Mouse (Mus musculus): ENCODE results near the gene Gdpd3. TPM values are rescaled to one million over a fixed set of nuclear protein-coding genes. Genes with fewer than 3 reads are reported as not detected.

Gene Gdpd3
- total and polyA plus RNA-seq, 3 experiments = 1.3 to 1.6 (median 1.5) TPM

DNA sequence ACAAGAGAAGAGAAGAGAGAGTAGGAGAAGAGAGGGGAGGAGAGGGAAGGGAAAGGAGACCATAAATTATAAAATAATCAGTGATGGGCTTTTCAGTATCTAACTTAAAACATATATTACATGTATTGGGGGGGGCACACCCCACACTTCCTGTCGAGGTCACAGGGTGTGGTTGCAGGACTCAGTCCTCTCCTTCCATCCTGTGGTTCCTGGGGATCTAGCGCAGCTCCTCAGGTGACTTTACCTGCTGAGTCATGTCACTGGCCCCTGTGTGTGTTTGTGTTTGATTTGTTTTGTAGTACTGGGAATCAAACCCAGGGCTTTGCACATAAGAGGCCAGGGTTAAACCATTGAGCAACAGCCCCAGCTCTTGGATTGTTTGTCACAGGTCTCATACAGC lies 8.3 kb downstream of the Gdpd3 start:
- H3K4me3 ChIP-seq (replicated peaks in 1 of 3; ENCODE audit: low read depth in 2 of 3, low read length in 2 of 3, poor library complexity in 1 of 3) = no peak overlapping the region
- H3K27me3 ChIP-seq (replicated peaks) = no peaks in the 10 kb centered on the region
- 0 out of 2 replicates have a peak, but pooled peaks cover 2% of the 10 kb centered on the region for H3K79me2 ChIP-seq (replicated peaks; ENCODE audit: control insufficient read depth, extremely low read depth, insufficient read depth, poor library complexity, severe bottlenecking)
- H3K27ac ChIP-seq (ENCODE audit: insufficient read depth, low read depth) = no peak overlapping the region
- DNase-seq (ENCODE audit: extremely low read depth) = no peak
- dilution Hi-C loops (cut with MboI; ENCODE audit: extremely low pct_ligation_motif_present, extremely low pct_unique_long_range_greater_than_20kb, low sequenced_read_pairs) = no loop called here
- no peak for TF ChIP-seq CHD2 (IDR thresholded peaks at IDR 0.05; ENCODE audit: low read length)
- TF ChIP-seq ZC3H11A (IDR thresholded peaks at IDR 0.05; ENCODE audit: low read depth, low read length) = no peak
- TF ChIP-seq JUND (conservative IDR thresholded peaks at IDR 0.05; ENCODE audit: low read depth, low read length) = no peak
- no peak for TF ChIP-seq KAT2A (IDR thresholded peaks at IDR 0.05; ENCODE audit: insufficient replicate concordance, low read length)
- no peak for TF ChIP-seq MAFK (IDR thresholded peaks at IDR 0.05; ENCODE audit: insufficient replicate concordance, low read length)
- TF ChIP-seq IRF4 (IDR thresholded peaks at IDR 0.05; ENCODE audit: low read depth, low read length) = no peak
- TF ChIP-seq SMC3 (IDR thresholded peaks at IDR 0.05; ENCODE audit: low read depth, low read length) = no peak
- TF ChIP-seq CTCF (conservative IDR thresholded peaks at IDR 0.05 in 1 of 2, IDR thresholded peaks at IDR 0.05 in 1 of 2; ENCODE audit: low read depth in 2 of 2, low read length in 2 of 2) = no peak
- no peak for TF ChIP-seq BHLHE40 (IDR thresholded peaks at IDR 0.05; ENCODE audit: low read depth, low read length)
- no peak for TF ChIP-seq POLR2AphosphoS2 (IDR thresholded peaks at IDR 0.05; ENCODE audit: low read depth, low read length)
- TF ChIP-seq HCFC1 (IDR thresholded peaks at IDR 0.05; ENCODE audit: low read depth, low read length) = no peak
- no peak for TF ChIP-seq RCOR1 (conservative IDR thresholded peaks at IDR 0.05; ENCODE audit: low read depth, low read length)
- TF ChIP-seq UBTF (IDR thresholded peaks at IDR 0.05; ENCODE audit: low read depth, low read length) = no peak
- no peak for TF ChIP-seq MYC (IDR thresholded peaks at IDR 0.05; ENCODE audit: low read depth, low read length)
- no peak for TF ChIP-seq CHD1 (IDR thresholded peaks at IDR 0.05; ENCODE audit: low read depth, low read length)
- TF ChIP-seq NRF1 (IDR thresholded peaks at IDR 0.05; ENCODE audit: low read depth, low read length) = no peak
- TF ChIP-seq PAX5 (IDR thresholded peaks at IDR 0.05; ENCODE audit: low read length) = no peak
- no peak for TF ChIP-seq E2F4 (IDR thresholded peaks at IDR 0.05; ENCODE audit: insufficient replicate concordance, low read depth, low read length)
- TF ChIP-seq TBP (conservative IDR thresholded peaks at IDR 0.05; ENCODE audit: low read depth, low read length) = no peak
- in situ Hi-C loops (cut with MboI; ENCODE audit: low pct_ligation_motif_present, low pct_unique_long_range_greater_than_20kb, low sequenced_read_pairs) = no loop called here
- H3K4me2 ChIP-seq (ENCODE audit: insufficient read depth, low read depth, poor library complexity, severe bottlenecking) = no peak overlapping the region
- H3K36me3 ChIP-seq (replicated peaks in 1 of 2; ENCODE audit: control insufficient read depth in 1 of 2, insufficient read depth in 1 of 2, low read length in 1 of 2) = peaks cover 21 to 52% of the 10 kb centered on the region in 2 experiments
- H3K4me1 ChIP-seq (ENCODE audit: control insufficient read depth in 1 of 2, insufficient read depth in 2 of 2) = peaks cover 12 to 52% of the 10 kb centered on the region in 2 experiments; a peak in 3 of 4 replicates
- no peaks in the 10 kb centered on the region for H3K9me3 ChIP-seq (replicated peaks; ENCODE audit: low read length)
- no peak overlapping the region for H3K9ac ChIP-seq (ENCODE audit: insufficient read depth, low read depth)

DNA sequence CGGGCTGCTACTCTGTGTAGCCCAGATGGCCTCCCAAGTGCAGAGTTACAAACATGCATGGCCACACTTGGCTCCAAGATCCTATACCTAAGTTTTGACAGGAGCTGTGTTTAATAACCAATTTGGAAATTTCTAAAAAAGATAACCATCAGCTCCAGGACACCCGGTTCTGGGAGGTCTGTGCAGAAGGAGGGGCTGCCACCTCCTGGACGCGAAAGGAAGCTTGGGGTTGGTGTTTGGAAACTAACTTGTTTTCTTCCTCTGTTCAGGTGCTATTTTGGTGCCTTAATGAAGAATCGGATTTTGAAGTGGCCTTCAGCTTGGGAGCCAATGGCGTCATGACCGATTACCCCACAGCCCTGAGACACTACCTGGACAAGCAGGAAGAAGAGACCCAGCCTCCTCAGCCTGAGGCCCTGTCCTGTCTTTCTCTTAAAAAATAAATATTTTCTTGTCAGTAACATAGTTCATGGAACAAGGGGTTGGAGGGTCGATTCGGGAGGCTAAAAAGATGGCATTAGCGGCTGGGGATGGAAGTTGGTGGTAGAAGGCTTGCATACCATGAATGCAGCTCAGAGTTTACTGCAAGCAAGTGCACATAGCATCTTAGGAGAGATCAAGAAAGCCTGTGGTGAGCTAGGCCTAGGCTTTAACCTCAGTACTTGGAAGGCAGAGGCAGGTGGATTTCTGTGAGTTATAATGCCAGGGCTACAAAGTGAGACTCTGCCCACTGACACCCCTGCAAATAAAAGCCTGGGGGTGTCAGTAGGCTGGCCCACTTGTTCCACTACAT lies 9.2 kb downstream of the Gdpd3 start:
- Histone ChIP-seq H3K4me2 (ENCODE audit: insufficient read depth, low read depth, poor library complexity, severe bottlenecking) (peak overlapping the region; percentile 84; the same call in 1 of the 2 replicates), H3K79me2 (replicated peaks; ENCODE audit: control insufficient read depth, extremely low read depth, insufficient read depth, poor library complexity, severe bottlenecking) (0 out of 2 replicates have a peak, but pooled peaks cover 2% of the 10 kb centered on the region), H3K9me3 (replicated peaks; ENCODE audit: low read length) (no peaks in the 10 kb centered on the region), H3K27ac (ENCODE audit: insufficient read depth, low read depth) (no peak overlapping the region), H3K27me3 (replicated peaks) (no peaks in the 10 kb centered on the region), H3K4me1 (ENCODE audit: control insufficient read depth in 1 of 2, insufficient read depth in 2 of 2) (peaks cover 14 to 61% of the 10 kb centered on the region in 2 experiments; a peak in 3 of 4 replicates), H3K4me3 (replicated peaks in 1 of 3; ENCODE audit: low read depth in 2 of 3, low read length in 2 of 3, poor library complexity in 1 of 3) (no peak overlapping the region), H3K36me3 (replicated peaks in 1 of 2; ENCODE audit: control insufficient read depth in 1 of 2, insufficient read depth in 1 of 2, low read length in 1 of 2) (peaks cover 25 to 53% of the 10 kb centered on the region in 2 experiments), H3K9ac (ENCODE audit: insufficient read depth, low read depth) (no peak overlapping the region)
- in situ Hi-C loops (cut with MboI; ENCODE audit: low pct_ligation_motif_present, low pct_unique_long_range_greater_than_20kb, low sequenced_read_pairs) = no loop called here
- DNase-seq (ENCODE audit: extremely low read depth) = no peak
- TF ChIP-seq SMC3 (IDR thresholded peaks at IDR 0.05; ENCODE audit: low read depth, low read length) (peak; percentile 39), MAX (IDR thresholded peaks at IDR 0.05; ENCODE audit: low read length) (no peak), CTCF (conservative IDR thresholded peaks at IDR 0.05 in 1 of 2, IDR thresholded peaks at IDR 0.05 in 1 of 2; ENCODE audit: low read depth in 2 of 2, low read length in 2 of 2) (peak in 1 of 2 experiments; percentile 55; a peak in 2 of 4 replicates), RAD21 (IDR thresholded peaks at IDR 0.05; ENCODE audit: low read depth, low read length) (peak; percentile 48), BHLHE40 (IDR thresholded peaks at IDR 0.05; ENCODE audit: low read depth, low read length) (no peak), JUND (conservative IDR thresholded peaks at IDR 0.05; ENCODE audit: low read depth, low read length) (no peak)
- dilution Hi-C loops (cut with MboI; ENCODE audit: extremely low pct_ligation_motif_present, extremely low pct_unique_long_range_greater_than_20kb, low sequenced_read_pairs) = no loop called here

All from CH12.LX (cell line).